Mouse (Mus musculus) MN1 (cell line): ENCODE data around the gene Tmem269.

Source experiments
- DNase-seq: peaks from one replicate; pipeline ENCODE4 v3.0.0-alpha.2; 2016; ENCODE audit warnings: low spot score

Gene Tmem269

GRCm38 (mm10) chr4:119234348-119234747, 16.3 kb upstream of the Tmem269 start:
- DNase-seq: no peak

DNA sequence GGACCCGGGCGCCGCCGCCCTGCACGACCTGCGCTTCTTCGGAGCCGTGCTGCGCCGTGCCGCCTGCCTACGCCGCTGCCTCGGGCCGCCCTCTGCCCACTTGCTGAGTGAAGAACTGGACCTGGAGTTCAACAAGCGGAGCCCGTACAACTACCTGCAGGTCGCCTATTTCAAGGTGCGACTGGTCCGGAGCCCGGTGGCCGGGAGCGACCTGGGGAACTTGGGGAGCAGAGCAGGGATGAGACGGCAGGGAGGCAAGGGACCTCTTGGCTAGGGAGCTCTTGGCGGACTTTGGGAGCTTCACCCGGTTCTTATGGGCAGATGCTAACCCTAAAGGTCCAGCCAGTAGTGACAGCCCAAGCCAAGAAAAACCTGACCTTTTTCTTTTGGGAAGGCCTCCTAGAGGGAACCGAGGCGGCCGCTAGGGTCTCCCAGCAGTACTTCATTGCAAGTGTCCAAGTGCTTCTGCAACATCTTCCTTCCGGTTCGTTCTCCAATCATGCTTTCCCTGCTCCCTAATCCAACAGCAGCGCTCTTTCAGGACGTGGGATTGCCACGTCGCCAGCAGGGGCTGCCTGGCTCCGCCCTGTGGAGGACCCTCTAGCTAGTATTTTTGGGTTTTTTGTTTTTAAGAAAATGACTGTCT, 15.4 kb upstream of the Tmem269 start:
- peak; percentile 52 for DNase-seq

- peak; percentile 94 for DNase-seq
These were observed 14.6 kb upstream of the Tmem269 start, which contains the start of the genes AU022252 and P3h1 for GRCm38 (mm10) chr4:119232410-119233255. Gene AU022252, minus strand, starts transcription at chr4:119232712. Gene P3h1, plus strand, starts transcription at chr4:119232915.

- no peak for DNase-seq
These were observed 8.7 kb upstream of the Tmem269 start for GRCm38 (mm10) chr4:119226751-119227150.

DNA sequence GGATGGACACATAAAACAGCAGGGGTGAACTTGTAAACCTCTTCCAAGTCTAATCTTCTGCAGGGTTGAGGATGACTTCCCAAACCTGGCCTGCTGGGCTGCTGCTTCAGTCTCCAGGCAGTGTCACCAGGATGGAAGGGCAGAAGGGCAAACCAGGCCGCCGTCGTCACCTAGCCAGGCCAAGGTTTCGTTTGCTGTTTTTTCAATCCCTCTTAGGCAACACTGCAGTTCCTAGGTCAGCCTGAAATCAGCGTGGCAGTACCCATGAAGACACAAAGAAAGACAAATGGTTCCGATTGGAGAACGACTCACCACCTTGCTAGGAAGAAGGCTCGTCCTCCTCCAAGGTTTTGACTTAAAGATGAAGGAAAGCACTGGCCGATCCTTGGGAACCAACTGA, 7.7 kb upstream of the Tmem269 start:
- no peak for DNase-seq

DNA sequence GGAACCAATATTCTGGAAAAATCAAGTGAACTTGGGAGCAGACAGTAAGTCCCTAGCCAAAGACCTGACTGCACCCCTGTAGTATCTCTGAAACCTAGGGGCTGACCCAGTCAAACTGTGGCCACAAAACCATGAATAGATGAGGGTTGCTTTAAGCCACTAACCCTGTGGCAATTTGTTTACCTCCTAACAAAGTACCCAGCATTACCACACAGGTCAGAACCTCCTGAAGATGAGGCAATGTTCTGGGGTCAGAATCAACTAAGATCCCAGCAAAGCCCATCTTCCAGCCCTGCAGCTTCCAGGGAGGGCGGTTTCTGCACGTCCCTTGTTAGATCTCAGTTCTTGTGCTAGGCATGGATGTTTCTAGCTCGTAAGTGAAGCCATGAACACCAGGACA, 6.5 kb upstream of the Tmem269 start:
- DNase-seq: no peak

- DNase-seq: peak; percentile 16
These were observed 5.7 kb upstream of the Tmem269 start for GRCm38 (mm10) chr4:119223696-119224095.

- no peak for DNase-seq
These were observed 1.4 kb downstream of the Tmem269 start for GRCm38 (mm10) chr4:119216667-119217066.

- peak; percentile 41 for DNase-seq
These were observed 13.3 kb downstream of the Tmem269 start for GRCm38 (mm10) chr4:119204672-119205071.

GRCm38 (mm10) chr4:119198105-119198504, 19.9 kb downstream of the Tmem269 start:
- no peak for DNase-seq

- DNase-seq: no peak
These were observed 22.3 kb downstream of the Tmem269 start for GRCm38 (mm10) chr4:119195582-119196320.

DNA sequence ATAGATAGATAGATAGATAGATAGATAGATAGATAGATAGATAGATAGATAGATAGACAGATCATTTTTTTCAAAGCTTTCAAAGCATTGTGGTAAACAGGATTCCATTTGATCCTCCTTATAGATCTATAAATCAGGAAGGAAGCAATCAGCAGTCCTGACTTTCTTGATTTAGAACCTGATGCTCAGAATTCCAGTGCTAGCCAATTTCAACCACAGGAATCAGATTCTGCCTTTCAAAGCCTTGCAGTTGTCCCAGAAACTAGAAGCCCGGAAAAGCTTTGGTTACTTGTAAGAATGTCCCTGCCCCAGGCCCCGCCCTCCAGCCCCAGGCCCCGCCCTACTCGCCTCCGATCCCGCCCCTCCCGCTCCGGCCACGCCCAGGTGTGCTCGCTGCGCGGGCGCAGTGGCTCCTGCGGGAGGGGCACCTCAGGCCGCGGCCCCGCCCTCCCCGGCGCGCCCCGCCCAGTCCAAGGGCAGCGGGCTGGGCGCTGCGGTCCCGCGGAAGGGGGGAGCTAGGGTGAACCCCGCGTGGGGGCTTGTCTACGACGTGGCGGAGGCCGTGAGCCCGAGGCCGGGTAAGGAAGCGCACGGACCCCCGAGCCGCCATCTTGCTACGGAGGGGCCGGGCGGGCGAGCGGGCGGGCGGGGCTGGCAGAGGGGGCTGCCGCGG, 23.0 kb downstream of the Tmem269 start, which contains the start of gene Svbp:
Gene Svbp, plus strand, starts transcription at position 398 of the 673 bp plus-strand sequence.
- peak; percentile 73 for DNase-seq

- no peak for DNase-seq
These were observed 25.3 kb downstream of the Tmem269 start for GRCm38 (mm10) chr4:119192757-119193156.

GRCm38 (mm10) chr4:119191273-119191672, 26.7 kb downstream of the Tmem269 start:
- DNase-seq: no peak

GRCm38 (mm10) chr4:119190618-119191017, 27.4 kb downstream of the Tmem269 start:
- DNase-seq: no peak

GRCm38 (mm10) chr4:119189864-119190263, 28.2 kb downstream of the Tmem269 start, which contains the start of gene Ermap:
Gene Ermap, minus strand, starts transcription at chr4:119190011.
- no peak for DNase-seq

- DNase-seq: no peak
These were observed 28.6 kb downstream of the Tmem269 start for GRCm38 (mm10) chr4:119189392-119189791.

GRCm38 (mm10) chr4:119188060-119188785, 29.8 kb downstream of the Tmem269 start:
- DNase-seq: no peak

DNA sequence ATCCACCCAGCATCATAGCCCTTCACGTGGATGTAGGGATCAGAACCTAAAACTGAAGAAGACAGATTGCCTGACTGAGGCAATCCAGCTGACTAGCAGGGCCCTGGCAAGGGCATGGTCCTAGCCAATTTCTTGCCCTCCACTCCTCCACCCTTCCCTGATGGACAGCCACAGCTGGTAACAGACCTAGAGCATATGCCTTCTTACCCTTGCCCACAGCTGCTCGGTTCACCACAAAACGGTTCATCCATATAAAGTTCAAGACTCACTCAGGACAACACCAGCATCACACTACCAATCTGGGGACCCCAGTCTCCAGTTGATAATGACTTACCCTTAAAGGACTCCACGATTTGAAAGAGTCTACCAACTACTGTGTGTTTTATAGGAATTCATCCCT, 32.2 kb downstream of the Tmem269 start:
- no peak for DNase-seq

DNA sequence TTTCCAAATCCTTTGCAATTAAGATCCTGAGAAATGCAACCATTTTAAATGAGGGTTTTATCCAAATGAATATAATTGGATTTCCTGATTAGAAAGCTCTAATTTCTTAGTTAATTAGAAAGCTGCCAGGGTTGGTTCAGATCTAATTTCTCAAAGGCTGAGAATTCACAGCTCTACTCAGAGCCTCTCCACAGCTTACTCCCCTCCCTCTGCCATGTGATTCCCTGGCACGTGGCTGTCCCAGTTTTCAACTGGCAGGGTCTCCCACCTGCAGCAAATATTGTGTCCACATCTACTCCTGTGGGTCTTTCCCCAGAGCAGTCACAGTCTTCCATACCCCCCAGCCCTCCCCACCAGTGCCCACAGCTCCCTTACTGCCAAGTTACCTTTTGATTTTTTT, 34.5 kb downstream of the Tmem269 start:
- DNase-seq: no peak

DNA sequence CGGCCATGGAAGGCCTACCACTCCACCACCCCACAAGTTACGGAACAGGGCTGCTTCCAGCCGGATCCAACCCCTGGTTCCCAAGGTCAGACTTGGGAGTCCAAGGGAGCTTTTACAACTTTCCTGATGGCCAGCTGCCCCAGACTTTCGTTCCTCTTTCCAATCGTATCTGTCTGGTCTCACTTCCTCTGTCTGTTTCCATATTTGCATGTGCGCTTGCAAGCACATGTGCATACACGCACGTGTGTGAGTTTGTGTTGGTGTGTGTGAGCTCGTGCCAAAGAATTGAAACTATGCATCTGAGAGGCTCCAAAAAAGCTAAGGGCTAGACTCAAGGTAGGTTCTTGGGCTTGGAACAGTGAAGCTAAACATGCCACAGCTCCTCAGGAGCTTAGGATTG, 36.6 kb downstream of the Tmem269 start:
- DNase-seq: no peak
